Mouse (Mus musculus) brain, embryonic 14.5 days (tissue): Measurements from ENCODE around the gene Itga11.

ENCODE experiments used
- CTCF ChIP-seq: fragments of 200-500 bp; IDR thresholded peaks from 2 replicates; pipeline ENCODE4 v1.5.1; 2012; ENCODE audit warnings: inconsistent platforms, mild to moderate bottlenecking, moderate library complexity, borderline replicate concordance; ENCODE audit not compliant: insufficient read depth, insufficient read length; ENCODE audit errors: extremely low read depth
- POLR2A ChIP-seq: fragments of 200-500 bp; IDR thresholded peaks from 2 replicates; pipeline ENCODE4 v1.6.1; 2012; ENCODE audit warnings: mild to moderate bottlenecking, inconsistent platforms, borderline replicate concordance; ENCODE audit not compliant: poor library complexity, insufficient read depth, insufficient read length, severe bottlenecking; ENCODE audit errors: extremely low read depth

GRCm38 (mm10) chr9:62812216-62813049 lies 134.8 kb downstream of the Itga11 start:
- no peak for TF ChIP-seq CTCF
- no peak for TF ChIP-seq POLR2A
